Mouse (Mus musculus) limb, embryonic 12.5 days (tissue): Measurements from ENCODE around the gene Olfr51. TPM values are rescaled to one million over a fixed set of nuclear protein-coding genes. Genes with fewer than 3 reads are reported as not detected.
"Not testable (repeated sequence)": the region's sequence is repeated elsewhere in the genome, so short reads cannot be mapped to it uniquely, and the experiment has no call there.

Experiments used
- ATAC-seq: fragments of 200-750 bp; cut with Nextera tagmentation; 2 replicates; pipeline ENCODE4 v1.8.0; 2017; ENCODE audit warnings: low read depth, moderate TSS enrichment; ENCODE audit not compliant: insufficient number of reproducible peaks, insufficient read depth, low FRiP score, low TSS enrichment
- H3K27ac ChIP-seq: fragments of 300-500 bp; sonication (generic); 2 replicates; pipeline ENCODE4 v1.5.1; 2016; ENCODE audit warnings: mild to moderate bottlenecking, moderate library complexity
- H3K27me3 ChIP-seq: fragments of 300-500 bp; sonication (generic); 2 replicates; pipeline ENCODE4 v1.6.1; 2016; ENCODE audit warnings: mild to moderate bottlenecking, moderate library complexity
- H3K36me3 ChIP-seq: fragments of 300-500 bp; sonication (generic); 2 replicates; pipeline ENCODE4 v1.6.1; 2016; ENCODE audit warnings: mild to moderate bottlenecking, moderate library complexity
- H3K4me1 ChIP-seq: fragments of 300-500 bp; sonication (generic); replicated peaks from 2 replicates; pipeline ENCODE4 v1.6.1; 2016
- H3K4me2 ChIP-seq: fragments of 300-500 bp; sonication (generic); 2 replicates; pipeline ENCODE4 v1.6.1; 2016; ENCODE audit warnings: mild to moderate bottlenecking, moderate library complexity
- H3K4me3 ChIP-seq: fragments of 300-500 bp; sonication (generic); replicated peaks from 2 replicates; pipeline ENCODE4 v1.5.1; 2016; ENCODE audit warnings: mild to moderate bottlenecking
- H3K9ac ChIP-seq: fragments of 300-500 bp; sonication (generic); replicated peaks from 2 replicates; pipeline ENCODE4 v1.6.1; 2016; ENCODE audit warnings: mild to moderate bottlenecking, moderate library complexity
- H3K9me3 ChIP-seq: fragments of 300-500 bp; sonication (generic); 2 replicates; pipeline ENCODE4 v1.6.1; 2016; ENCODE audit warnings: mild to moderate bottlenecking, moderate library complexity
- WGBS: fragments of 180-500 bp; shearing (Covaris S2); methylation state at CpG from one replicate; pipeline ENCODE4 v1.1.7; 2016; 5-methylcytosine and 5-hydroxymethylcytosine counted together
- polyA plus RNA-seq: library from polyadenylated mRNA; unstranded; fragments of >200 nt; fragmentation: Nextera tagmentation; extraction: Ambion mirVana; gene quantifications from 2 replicates; pipeline ENCODE4 v1.2.1, GENCODE M21; 2016

Olfr51 gene
- not detected in 2 replicates for polyA plus RNA-seq

GRCm38 (mm10) chr11:51003296-51003695 lies at the start of gene Olfr51:
Gene Olfr51, plus strand, starts transcription at chr11:51003596.
- Histone ChIP-seq H3K9ac (no peak within 1 kb of the TSS), H3K4me1 (no peaks in the 10 kb centered on the region), H3K4me3 (no peak within 1 kb of the TSS), H3K36me3 (no peaks in the 10 kb centered on the region), H3K27ac (no peak within 1 kb of the TSS), H3K9me3 (no peaks in the 10 kb centered on the region), H3K27me3 (no peaks in the 10 kb centered on the region), H3K4me2 (no peak within 1 kb of the TSS)
- no peak for ATAC-seq
- 85% methylated on average over 5 of the region's 5 CpGs for WGBS

GRCm38 (mm10) chr11:50953665-50954064 lies 49.7 kb upstream of the Olfr51 start, which contains the start of gene Prop1:
Gene Prop1, minus strand, starts transcription at chr11:50953765.
- Histone ChIP-seq H3K4me3 (no peak within 1 kb of the TSS), H3K9me3 (no peaks in the 10 kb centered on the region), H3K27me3 (peaks cover 6% of the 10 kb centered on the region; the same call in 1 of the 2 replicates), H3K27ac (no peak within 1 kb of the TSS), H3K4me1 (peaks cover 16% of the 10 kb centered on the region), H3K9ac (no peak within 1 kb of the TSS), H3K36me3 (no peaks in the 10 kb centered on the region), H3K4me2 (no peak within 1 kb of the TSS)
- WGBS, result 68% methylated on average over 6 of the region's 6 CpGs
- ATAC-seq, result no peak

DNA sequence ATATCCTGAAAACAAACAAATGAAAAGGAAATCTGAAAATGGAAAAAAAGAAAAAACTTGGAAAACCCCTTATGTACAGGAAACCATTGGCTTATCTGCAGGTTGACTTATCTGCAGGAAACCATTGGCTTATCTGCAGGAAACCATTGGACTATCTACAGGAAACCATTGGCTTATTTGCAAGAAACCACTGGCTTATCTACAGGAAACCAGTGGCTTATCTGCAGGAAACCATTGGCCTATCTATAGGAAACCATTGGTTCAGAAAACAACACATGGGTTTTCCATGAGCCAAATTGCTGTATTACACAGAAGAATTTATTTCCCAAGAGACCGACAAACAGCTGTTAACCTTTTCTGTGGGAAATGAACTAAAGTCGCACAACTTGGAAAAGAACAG lies 38.5 kb upstream of the Olfr51 start:
- WGBS, result 78% methylated on average over 2 of the region's 2 CpGs
- H3K27ac ChIP-seq, result no peak overlapping the region
- ATAC-seq, result no peak

DNA sequence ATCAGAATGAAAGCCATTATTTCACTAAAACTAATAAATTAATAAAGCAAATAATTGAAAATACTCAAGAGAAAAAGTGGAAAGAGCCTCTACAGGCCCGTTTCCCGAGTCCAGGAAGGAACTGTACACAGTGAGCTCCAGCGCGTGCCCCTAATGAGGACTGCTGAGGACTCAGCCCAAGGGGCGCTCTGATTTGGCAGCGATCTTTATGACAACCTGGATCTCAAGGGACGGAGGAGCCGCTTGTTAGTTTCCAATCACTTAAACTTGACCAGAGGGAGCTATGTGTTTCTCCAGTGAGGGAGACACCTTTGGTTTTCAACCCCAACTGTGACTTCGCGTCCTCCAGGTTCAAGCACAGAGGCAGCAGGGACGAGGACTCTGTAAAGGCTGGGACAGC lies 37.2 kb upstream of the Olfr51 start, which contains the start of gene Olfr1378:
TSS of gene Olfr1378 (plus strand) at position 301 of the 400 bp plus-strand sequence.
- WGBS, result 82% methylated on average over 11 of the region's 11 CpGs
- ATAC-seq, result no peak

More for the DNA sequence above, 38.5 kb upstream of the Olfr51 start:
- no peak overlapping the region for H3K4me2 ChIP-seq
- H3K36me3 ChIP-seq, result no peaks in the 10 kb centered on the region
- H3K27me3 ChIP-seq, result no peaks in the 10 kb centered on the region
- H3K9ac ChIP-seq, result no peak overlapping the region
- no peaks in the 10 kb centered on the region for H3K4me1 ChIP-seq
- no peaks in the 10 kb centered on the region for H3K9me3 ChIP-seq
- H3K4me3 ChIP-seq, result no peak overlapping the region

GRCm38 (mm10) chr11:50977216-50977615 lies 26.2 kb upstream of the Olfr51 start:
- Histone ChIP-seq H3K4me2 (no peak overlapping the region), H3K4me1 (no peaks in the 10 kb centered on the region), H3K4me3 (no peak overlapping the region), H3K36me3 (no peaks in the 10 kb centered on the region), H3K9me3 (no peaks in the 10 kb centered on the region), H3K27me3 (no peaks in the 10 kb centered on the region), H3K9ac (no peak overlapping the region), H3K27ac (no peak overlapping the region)
- ATAC-seq, result no peak
- 79% methylated on average over 4 of the region's 4 CpGs for WGBS

More for the DNA sequence above, 37.2 kb upstream of the Olfr51 start, which contains the start of gene Olfr1378:
- no peaks in the 10 kb centered on the region for H3K36me3 ChIP-seq
- no peaks in the 10 kb centered on the region for H3K4me1 ChIP-seq
- no peak within 1 kb of the TSS for H3K9ac ChIP-seq
- H3K4me3 ChIP-seq, result no peak within 1 kb of the TSS
- H3K9me3 ChIP-seq, result no peaks in the 10 kb centered on the region
- H3K27ac ChIP-seq, result no peak within 1 kb of the TSS
- H3K4me2 ChIP-seq, result no peak within 1 kb of the TSS
- H3K27me3 ChIP-seq, result no peaks in the 10 kb centered on the region

GRCm38 (mm10) chr11:50981667-50982066 lies 21.7 kb upstream of the Olfr51 start, which contains the start of gene Olfr1377:
Gene Olfr1377, plus strand, starts transcription at chr11:50981967.
- no peak within 1 kb of the TSS for H3K4me3 ChIP-seq
- H3K27ac ChIP-seq, result no peak within 1 kb of the TSS
- 72% methylated on average over 5 of the region's 5 CpGs for WGBS
- H3K4me1 ChIP-seq, result no peaks in the 10 kb centered on the region
- H3K4me2 ChIP-seq, result no peak within 1 kb of the TSS
- no peak for ATAC-seq
- no peaks in the 10 kb centered on the region for H3K27me3 ChIP-seq
- H3K9ac ChIP-seq, result no peak within 1 kb of the TSS
- no peaks in the 10 kb centered on the region for H3K36me3 ChIP-seq
- no peaks in the 10 kb centered on the region for H3K9me3 ChIP-seq

- Histone ChIP-seq H3K27me3 (no peaks in the 10 kb centered on the region), H3K9me3 (peaks cover 3% of the 10 kb centered on the region; the same call in 1 of the 2 replicates), H3K9ac (no peak overlapping the region), H3K27ac (no peak overlapping the region), H3K4me3 (no peak overlapping the region), H3K4me1 (no peaks in the 10 kb centered on the region), H3K4me2 (no peak overlapping the region), H3K36me3 (no peaks in the 10 kb centered on the region)
- ATAC-seq, result no peak
- 82% methylated on average over 5 of the region's 5 CpGs for WGBS
Observed at GRCm38 (mm10) chr11:51011821-51012220, 8.4 kb downstream of the Olfr51 start.

DNA sequence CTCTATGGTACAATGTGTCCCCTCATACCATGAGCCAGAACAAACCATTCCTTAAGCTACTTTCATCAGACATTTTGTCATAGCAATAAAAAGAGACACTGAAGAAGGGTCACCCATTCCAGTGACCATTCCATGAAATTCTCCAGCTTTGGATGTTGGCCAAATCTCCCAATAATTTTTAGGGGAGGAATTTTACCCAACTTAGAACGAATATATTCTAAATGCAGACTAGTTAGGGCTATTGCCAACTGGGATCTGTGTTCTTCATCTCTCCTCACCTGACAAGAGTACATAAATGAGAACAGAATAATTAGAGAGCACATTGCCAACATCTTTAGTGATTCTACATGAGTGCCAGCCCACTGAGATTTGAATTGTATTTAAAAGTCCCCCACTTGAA lies 10.5 kb downstream of the Olfr51 start, which contains the start of gene Olfr54:
TSS of gene Olfr54 (plus strand) at position 301 of the 400 bp plus-strand sequence.
- Histone ChIP-seq H3K27ac (no peak within 1 kb of the TSS), H3K27me3 (no peaks in the 10 kb centered on the region), H3K36me3 (no peaks in the 10 kb centered on the region), H3K4me1 (no peaks in the 10 kb centered on the region), H3K9me3 (peaks cover 3% of the 10 kb centered on the region; the same call in 1 of the 2 replicates), H3K9ac (no peak within 1 kb of the TSS), H3K4me3 (no peak within 1 kb of the TSS), H3K4me2 (no peak within 1 kb of the TSS)
- no peak for ATAC-seq
- 77% methylated on average over 1 of the region's 1 CpGs for WGBS

DNA sequence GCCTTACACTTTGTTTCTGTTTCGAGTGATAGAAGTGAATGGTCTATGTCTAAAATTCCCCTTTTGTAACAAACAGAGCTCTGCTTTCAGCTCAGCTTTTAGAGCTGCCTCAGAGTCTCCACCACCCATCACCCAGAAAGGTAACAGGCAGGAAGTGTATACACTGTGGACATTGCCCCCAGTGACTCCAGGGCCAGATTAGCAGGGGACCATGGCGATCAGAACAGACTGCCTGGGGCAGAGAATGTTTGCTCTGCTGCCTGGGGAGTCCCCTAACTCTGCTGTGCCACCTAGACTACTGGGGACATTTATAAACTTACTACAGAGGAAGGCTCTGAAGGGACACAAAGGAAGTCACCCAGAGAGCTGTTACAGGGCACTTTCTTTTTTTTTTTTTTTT lies 12.9 kb downstream of the Olfr51 start:
- H3K27ac ChIP-seq, result no peak overlapping the region
- H3K4me2 ChIP-seq, result no peak overlapping the region
- H3K4me1 ChIP-seq, result no peaks in the 10 kb centered on the region
- H3K9ac ChIP-seq, result no peak overlapping the region
- H3K27me3 ChIP-seq, result no peaks in the 10 kb centered on the region
- H3K36me3 ChIP-seq, result no peaks in the 10 kb centered on the region
- ATAC-seq, result no peak
- H3K9me3 ChIP-seq, result no peaks in the 10 kb centered on the region
- no peak overlapping the region for H3K4me3 ChIP-seq
- WGBS, result 46% methylated on average over 2 of the region's 2 CpGs

DNA sequence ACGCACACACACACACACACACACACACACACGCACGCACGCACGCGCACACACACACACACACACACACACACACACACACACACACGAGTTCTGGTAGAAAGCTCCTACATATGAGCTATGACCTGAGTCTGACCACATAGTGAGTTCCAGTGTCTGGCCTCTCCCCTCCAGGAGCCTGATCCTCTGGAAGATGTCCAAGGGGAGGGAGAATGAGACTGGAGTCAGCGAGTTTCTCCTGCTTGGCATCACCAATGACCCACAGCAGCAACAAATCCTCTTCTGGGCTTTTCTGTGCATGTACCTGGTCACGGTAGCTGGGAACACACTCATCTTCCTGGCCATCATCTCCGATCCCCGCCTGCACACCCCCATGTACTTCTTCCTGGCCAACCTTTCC lies 23.4 kb downstream of the Olfr51 start:
- WGBS, result 90% methylated on average over 11 of the region's 11 CpGs
- H3K9me3 ChIP-seq, ATAC-seq: not testable (repeated sequence)

DNA sequence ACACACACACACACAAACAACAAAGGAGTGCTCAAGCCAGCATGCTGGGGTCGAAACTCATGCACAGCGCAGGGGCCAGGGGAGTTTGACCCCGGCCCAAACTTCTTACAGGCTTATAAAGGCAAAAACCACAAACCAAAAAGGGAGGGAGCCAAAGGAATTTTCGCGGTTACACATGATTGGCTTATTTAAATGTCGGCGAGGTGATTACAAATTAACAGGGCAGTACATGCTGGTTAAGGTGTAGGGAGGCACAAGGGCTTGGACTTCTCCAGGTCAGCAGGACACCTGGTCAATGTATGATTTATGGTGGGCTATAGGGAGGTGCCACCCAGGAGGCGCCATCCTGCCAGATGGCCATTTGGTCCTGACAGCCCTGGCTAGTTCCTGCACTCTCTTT lies 26.0 kb downstream of the Olfr51 start:
- 55% methylated on average over 8 of the region's 8 CpGs for WGBS
- H3K9me3 ChIP-seq, H3K4me3 ChIP-seq, ATAC-seq, H3K4me1 ChIP-seq, H3K27ac ChIP-seq, H3K9ac ChIP-seq, H3K4me2 ChIP-seq, H3K27me3 ChIP-seq, H3K36me3 ChIP-seq: not testable (repeated sequence)

More for the DNA sequence above, 23.4 kb downstream of the Olfr51 start:
- H3K4me1 ChIP-seq, H3K4me3 ChIP-seq, H3K36me3 ChIP-seq, H3K27ac ChIP-seq, H3K9ac ChIP-seq, H3K4me2 ChIP-seq, H3K27me3 ChIP-seq: not testable (repeated sequence)

- no peaks in the 10 kb centered on the region for H3K27me3 ChIP-seq
- WGBS, result 31% methylated on average over 2 of the region's 2 CpGs
- no peak overlapping the region for H3K9ac ChIP-seq
- H3K4me3 ChIP-seq, result no peak overlapping the region
- H3K4me1 ChIP-seq, result no peaks in the 10 kb centered on the region
- ATAC-seq, result no peak
- no peak overlapping the region for H3K27ac ChIP-seq
- H3K9me3 ChIP-seq, result no peaks in the 10 kb centered on the region
- H3K4me2 ChIP-seq, result no peak overlapping the region
- H3K36me3 ChIP-seq, result no peaks in the 10 kb centered on the region
Observed at GRCm38 (mm10) chr11:51030225-51030624, 26.8 kb downstream of the Olfr51 start.
